Mouse (Mus musculus) liver, postnatal 0 days (tissue): ENCODE data around the gene Inhba.

Source experiments
- CTCF ChIP-seq: sonication (generic); IDR thresholded peaks from 2 replicates; pipeline ENCODE4 v1.5.1; 2016; ENCODE audit warnings: antibody characterized with exemption, low read depth
- EP300 ChIP-seq: IDR thresholded peaks from 2 replicates; pipeline ENCODE4 v1.6.1; 2016; ENCODE audit warnings: antibody characterized with exemption, low read depth, mild to moderate bottlenecking

- TF ChIP-seq CTCF (no peak), EP300 (no peak)
Observed at GRCm38 (mm10) chr13:16032425-16032824, 20.8 kb downstream of the Inhba start.
